8 mouse cellular contexts compared by ENCODE assay signal in genomic region chr13:113880564-113881171, GRCm38 (mm10).
DNase-seq lines count a peak whose midpoint lies in the region; ATAC-seq and TF ChIP-seq lines count a peak whose summit lies in the region.

No protein-coding gene starts in this region.

- H3K27ac ChIP-seq in heart, embryonic 15.5 days, result no peak overlapping the region
- H3K27ac ChIP-seq in embryonic facial prominence, embryonic 15.5 days (replicated peaks), result no peak overlapping the region
- H3K27ac ChIP-seq in limb, embryonic 12.5 days, result no peak overlapping the region
- H3K27ac ChIP-seq in neural tube, embryonic 11.5 days (ENCODE audit: low read depth, low read length), result no peak overlapping the region
- no peak overlapping the region for H3K27ac ChIP-seq in intestine, postnatal 0 days (ENCODE audit: low read depth, low read length)

- no peaks in the 10 kb centered on the region for H3K9me3 ChIP-seq in heart, embryonic 15.5 days (replicated peaks)
- no peaks in the 10 kb centered on the region for H3K9me3 ChIP-seq in embryonic facial prominence, embryonic 15.5 days (replicated peaks)
- H3K9me3 ChIP-seq in limb, embryonic 12.5 days, result no peaks in the 10 kb centered on the region
- no peaks in the 10 kb centered on the region for H3K9me3 ChIP-seq in neural tube, embryonic 11.5 days (ENCODE audit: control insufficient read depth, low read length)
- no peaks in the 10 kb centered on the region for H3K9me3 ChIP-seq in intestine, postnatal 0 days (ENCODE audit: control insufficient read depth)

- TF ChIP-seq CTCF in intestine, postnatal 0 days (IDR thresholded peaks at IDR 0.05; ENCODE audit: low read depth), result no peak

- ATAC-seq in heart, embryonic 15.5 days (replicated peaks; ENCODE audit: insufficient number of reproducible peaks, insufficient read depth, low FRiP score, low read depth), result no peak
- no peak for ATAC-seq in embryonic facial prominence, embryonic 15.5 days (ENCODE audit: insufficient number of reproducible peaks, low FRiP score, low TSS enrichment, low read depth)
- no peak for ATAC-seq in limb, embryonic 12.5 days (ENCODE audit: insufficient number of reproducible peaks, insufficient read depth, low FRiP score, low TSS enrichment, low read depth)
- ATAC-seq in neural tube, embryonic 11.5 days (ENCODE audit: insufficient read depth, low FRiP score, low TSS enrichment), result peak; percentile 21
- no peak for ATAC-seq in intestine, postnatal 0 days
- ATAC-seq in inflammation-experienced regulatory T-cells, adult 6 months, result no peak
- ATAC-seq in megakaryocyte, adult 5-6 weeks (ENCODE audit: poor library complexity, severe bottlenecking), result no peak

- DNase-seq in heart, adult 8-10 months (ENCODE audit: low spot score), result no peak
- peak; percentile 51 for DNase-seq in neural tube, embryonic 11.5 days (ENCODE audit: low spot score)

- no peaks in the 10 kb centered on the region for H3K36me3 ChIP-seq in heart, embryonic 15.5 days
- no peaks in the 10 kb centered on the region for H3K36me3 ChIP-seq in embryonic facial prominence, embryonic 15.5 days
- H3K36me3 ChIP-seq in limb, embryonic 12.5 days, result no peaks in the 10 kb centered on the region
- no peaks in the 10 kb centered on the region for H3K36me3 ChIP-seq in neural tube, embryonic 11.5 days (ENCODE audit: control insufficient read depth, insufficient read depth, low read length)
- no peaks in the 10 kb centered on the region for H3K36me3 ChIP-seq in intestine, postnatal 0 days (ENCODE audit: control insufficient read depth, insufficient read depth)

- H3K9ac ChIP-seq in heart, embryonic 15.5 days, result no peak overlapping the region
- H3K9ac ChIP-seq in embryonic facial prominence, embryonic 15.5 days, result no peak overlapping the region
- H3K9ac ChIP-seq in limb, embryonic 12.5 days (replicated peaks), result no peak overlapping the region
- H3K9ac ChIP-seq in neural tube, embryonic 11.5 days (ENCODE audit: low read length), result no peak overlapping the region
- H3K9ac ChIP-seq in intestine, postnatal 0 days (ENCODE audit: low read depth, low read length), result no peak overlapping the region

- no peaks in the 10 kb centered on the region for H3K27me3 ChIP-seq in heart, embryonic 15.5 days
- no peaks in the 10 kb centered on the region for H3K27me3 ChIP-seq in embryonic facial prominence, embryonic 15.5 days
- H3K27me3 ChIP-seq in limb, embryonic 12.5 days, result peaks cover 16% of the 10 kb centered on the region
- no peaks in the 10 kb centered on the region for H3K27me3 ChIP-seq in neural tube, embryonic 11.5 days (ENCODE audit: control insufficient read depth, insufficient read depth, low read length)
- no peaks in the 10 kb centered on the region for H3K27me3 ChIP-seq in intestine, postnatal 0 days (replicated peaks; ENCODE audit: control insufficient read depth, insufficient read depth, low read length)

- peak overlapping the region; percentile 17; the same call in 1 of the 2 replicates for H3K4me3 ChIP-seq in heart, embryonic 15.5 days
- no peak overlapping the region for H3K4me3 ChIP-seq in embryonic facial prominence, embryonic 15.5 days (replicated peaks)
- H3K4me3 ChIP-seq in limb, embryonic 12.5 days (replicated peaks), result no peak overlapping the region
- no peak overlapping the region for H3K4me3 ChIP-seq in neural tube, embryonic 11.5 days (ENCODE audit: low read depth, low read length)
- no peak overlapping the region for H3K4me3 ChIP-seq in intestine, postnatal 0 days (ENCODE audit: low read depth, low read length)

- H3K4me1 ChIP-seq in heart, embryonic 15.5 days (replicated peaks), result peaks cover 12% of the 10 kb centered on the region
- H3K4me1 ChIP-seq in embryonic facial prominence, embryonic 15.5 days, result peaks cover 11% of the 10 kb centered on the region; the same call in 1 of the 2 replicates
- peaks cover 39% of the 10 kb centered on the region for H3K4me1 ChIP-seq in limb, embryonic 12.5 days (replicated peaks)
- H3K4me1 ChIP-seq in neural tube, embryonic 11.5 days (ENCODE audit: control insufficient read depth, insufficient read depth, low read length), result peaks cover 24% of the 10 kb centered on the region
- H3K4me1 ChIP-seq in intestine, postnatal 0 days (replicated peaks; ENCODE audit: control insufficient read depth, insufficient read depth, low read length), result no peaks in the 10 kb centered on the region

- H3K4me2 ChIP-seq in heart, embryonic 15.5 days, result peak overlapping the region; percentile 47
- H3K4me2 ChIP-seq in embryonic facial prominence, embryonic 15.5 days (replicated peaks), result 0 out of 2 replicates have a peak overlapping the region, but pooled peaks have one; percentile 1
- H3K4me2 ChIP-seq in limb, embryonic 12.5 days, result peak overlapping the region; percentile 36
- peak overlapping the region; percentile 23 for H3K4me2 ChIP-seq in neural tube, embryonic 11.5 days (ENCODE audit: low read depth)
- no peak overlapping the region for H3K4me2 ChIP-seq in intestine, postnatal 0 days (replicated peaks; ENCODE audit: low read depth)

- 34% methylated on average over 19 of the region's 19 CpGs for WGBS in heart, embryonic 15.5 days
- WGBS in embryonic facial prominence, embryonic 15.5 days, result 37% methylated on average over 19 of the region's 19 CpGs
- 17% methylated on average over 19 of the region's 19 CpGs for WGBS in limb, embryonic 12.5 days
- WGBS in neural tube, embryonic 11.5 days, result 16% methylated on average over 19 of the region's 19 CpGs
- 65% methylated on average over 19 of the region's 19 CpGs for WGBS in intestine, postnatal 0 days
